Mouse (Mus musculus) heart, postnatal 10 days (tissue): Measurements from ENCODE around the gene Il1rapl2. TPM values are rescaled to one million over a fixed set of nuclear protein-coding genes. Genes with fewer than 3 reads are reported as not detected.
"Not testable (repeated sequence)": the region's sequence is repeated elsewhere in the genome, so short reads cannot be mapped to it uniquely, and the experiment has no call there.

Source experiments
- DNase-seq, 2 experiments: peaks; one replicate each; pipeline ENCODE4 v3.0.0; 2021
- intact Hi-C: fragments of 180-260 bp; cut with DNase I; formaldehyde crosslinking; loops from one replicate; pipeline ENCODE4 v1.15.1; 2025
- total RNA-seq, 2 experiments: library from RNA; stranded (reverse); gene quantifications; 2 replicates each; pipeline ENCODE4 v1.2.3; 2021

The Il1rapl2 gene
- total RNA-seq, 2 experiments from 2014 or later, result not detected

GRCm38 (mm10) chrX:138104668-138105067 is 534.3 kb downstream of the Il1rapl2 start:
- intact Hi-C loops, result no loop called here
- no peak for DNase-seq

GRCm38 (mm10) chrX:138170146-138170545 is 599.7 kb downstream of the Il1rapl2 start:
- peak; percentile 5 to 10 for DNase-seq
- intact Hi-C loops, result loop anchor here (2.0 kb wide), 1 partner anchor 503 kb away; no protein-coding TSS in a partner anchor

- intact Hi-C loops, result no loop called here
- DNase-seq, result no peak
Observed at GRCm38 (mm10) chrX:138209480-138209879, 639.1 kb downstream of the Il1rapl2 start, which contains the start of gene Tex13a. TSS of gene Tex13a (minus strand) at chrX:138209580.

- intact Hi-C loops, result no loop called here
- DNase-seq, result no peak
Observed at GRCm38 (mm10) chrX:138234626-138235025, 664.2 kb downstream of the Il1rapl2 start.

GRCm38 (mm10) chrX:138348736-138349135 is 778.3 kb downstream of the Il1rapl2 start:
- DNase-seq, intact Hi-C loops: not testable (repeated sequence)

GRCm38 (mm10) chrX:138433794-138434193 is 863.4 kb downstream of the Il1rapl2 start:
- intact Hi-C loops, result no loop called here
- no peak for DNase-seq

GRCm38 (mm10) chrX:138437939-138438338 is 867.5 kb downstream of the Il1rapl2 start:
- DNase-seq, result peak; percentile 33 to 69
- intact Hi-C loops, result no loop called here

- intact Hi-C loops, result no loop called here
- DNase-seq, result no peak
Observed at GRCm38 (mm10) chrX:138449856-138450255, 879.4 kb downstream of the Il1rapl2 start.

- DNase-seq, result no peak
- intact Hi-C loops, result no loop called here
Observed at GRCm38 (mm10) chrX:138478488-138478887, 908.1 kb downstream of the Il1rapl2 start.

- intact Hi-C loops, result no loop called here
- no peak for DNase-seq
Observed at GRCm38 (mm10) chrX:138500510-138500909, 930.1 kb downstream of the Il1rapl2 start.

- intact Hi-C loops, result no loop called here
- no peak for DNase-seq
Observed at GRCm38 (mm10) chrX:138505049-138505448, 934.6 kb downstream of the Il1rapl2 start.

- intact Hi-C loops, result no loop called here
- DNase-seq, result no peak
Observed at GRCm38 (mm10) chrX:138620106-138620505, 1049.7 kb downstream of the Il1rapl2 start.

GRCm38 (mm10) chrX:138625311-138625710 is 1054.9 kb downstream of the Il1rapl2 start:
- intact Hi-C loops, result no loop called here
- DNase-seq, result no peak

- intact Hi-C loops, result no loop called here
Observed at GRCm38 (mm10) chrX:138722372-138722771, 1152.0 kb downstream of the Il1rapl2 start.

GRCm38 (mm10) chrX:138800958-138801357 is 1230.5 kb downstream of the Il1rapl2 start:
- intact Hi-C loops, result no loop called here
- DNase-seq, result no peak

More at GRCm38 (mm10) chrX:138722372-138722771, 1152.0 kb downstream of the Il1rapl2 start:
- DNase-seq, result no peak

- intact Hi-C loops, result no loop called here
- DNase-seq, result no peak
Observed at GRCm38 (mm10) chrX:138831876-138832275, 1261.5 kb downstream of the Il1rapl2 start.

GRCm38 (mm10) chrX:138833894-138834293 is 1263.5 kb downstream of the Il1rapl2 start:
- intact Hi-C loops, result no loop called here

GRCm38 (mm10) chrX:138838381-138838780 is 1268.0 kb downstream of the Il1rapl2 start:
- intact Hi-C loops, result no loop called here
- peak; percentile 25 to 28 for DNase-seq

More at GRCm38 (mm10) chrX:138833894-138834293, 1263.5 kb downstream of the Il1rapl2 start:
- no peak for DNase-seq
